Comparison of ENCODE assay signal across 8 mouse cellular contexts in genomic region chr5:31452886-31453410, GRCm38 (mm10). TPM values are rescaled to one million over a fixed set of nuclear protein-coding genes. Genes with fewer than 3 reads are reported as not detected.
DNase-seq lines count a peak whose midpoint lies in the region; ATAC-seq lines count a peak whose summit lies in the region.

No protein-coding gene starts in this region.

- peak overlapping the region; percentile 75 for H3K9ac ChIP-seq in intestine, embryonic 16.5 days (ENCODE audit: low read depth, low read length)
- H3K9ac ChIP-seq in neural tube, embryonic 14.5 days (replicated peaks; ENCODE audit: low read depth, low read length): peak overlapping the region; percentile 53

- 14% methylated on average over 7 of the region's 7 CpGs for WGBS in intestine, embryonic 16.5 days
- 18% methylated on average over 7 of the region's 7 CpGs for WGBS in neural tube, embryonic 14.5 days

- no peaks in the 10 kb centered on the region for H3K9me3 ChIP-seq in intestine, embryonic 16.5 days (ENCODE audit: control insufficient read depth, low read length)
- no peaks in the 10 kb centered on the region for H3K9me3 ChIP-seq in neural tube, embryonic 14.5 days (ENCODE audit: control insufficient read depth, low read length)

- no peaks in the 10 kb centered on the region for H3K27me3 ChIP-seq in intestine, embryonic 16.5 days (replicated peaks; ENCODE audit: control insufficient read depth, insufficient read depth, low read length)
- H3K27me3 ChIP-seq in neural tube, embryonic 14.5 days (ENCODE audit: control insufficient read depth, insufficient read depth, low read length): no peaks in the 10 kb centered on the region

- H3K4me3 ChIP-seq in intestine, embryonic 16.5 days (ENCODE audit: low read length): peak overlapping the region; percentile 58
- H3K4me3 ChIP-seq in neural tube, embryonic 14.5 days (ENCODE audit: low read depth, low read length): peak overlapping the region; percentile 45

- peak; percentile 14 for DNase-seq in adrenal gland, postnatal 14 days
- DNase-seq in adrenal gland, postnatal 25 days: no peak
- peak; percentile 16 for DNase-seq in thymus, postnatal 0 days (ENCODE audit: low spot score)
- DNase-seq in thymus, postnatal 10 days (ENCODE audit: low spot score in 2 of 2): no peak
- DNase-seq in cerebellum, adult 8-10 months: no peak
- no peak for DNase-seq in right cerebral cortex, postnatal 10 days (ENCODE audit: low spot score in 2 of 2)

- no peaks in the 10 kb centered on the region for H3K36me3 ChIP-seq in intestine, embryonic 16.5 days (ENCODE audit: control insufficient read depth, insufficient read depth, low read length)
- H3K36me3 ChIP-seq in neural tube, embryonic 14.5 days (ENCODE audit: control insufficient read depth, insufficient read depth, low read length): no peaks in the 10 kb centered on the region

- ATAC-seq in intestine, embryonic 16.5 days: no peak
- peak; percentile 22; the same call in 1 of the 2 replicates for ATAC-seq in neural tube, embryonic 14.5 days (ENCODE audit: low read depth)

- H3K27ac ChIP-seq in intestine, embryonic 16.5 days (ENCODE audit: low read length): no peak overlapping the region
- H3K27ac ChIP-seq in neural tube, embryonic 14.5 days (ENCODE audit: low read depth, low read length): no peak overlapping the region

- H3K4me2 ChIP-seq in intestine, embryonic 16.5 days (ENCODE audit: low read depth, low read length): peak overlapping the region; percentile 83
- H3K4me2 ChIP-seq in neural tube, embryonic 14.5 days (ENCODE audit: low read depth, low read length): peak overlapping the region; percentile 88

- H3K4me1 ChIP-seq in intestine, embryonic 16.5 days (ENCODE audit: control insufficient read depth, insufficient read depth, low read length): peaks cover 14% of the 10 kb centered on the region
- H3K4me1 ChIP-seq in neural tube, embryonic 14.5 days (ENCODE audit: control insufficient read depth, insufficient read depth, low read length): peaks cover 12% of the 10 kb centered on the region

RNA-seq across cellular contexts. Expression of gene Zfp512, which starts 0.7 kb away (rescaled TPM):
- total RNA-seq in adrenal gland, postnatal 14 days (2021): 20.1 and 23.2 TPM in 2 replicates
- total RNA-seq in adrenal gland, postnatal 25 days (2021): 25.4 and 29.5 TPM in 2 replicates
- polyA plus RNA-seq in thymus, postnatal 0 days (2015; fragmentation: Nextera tagmentation; extraction: Ambion mirVana): 33.2 and 43.4 TPM in 2 replicates
- polyA plus RNA-seq in intestine, embryonic 16.5 days (2015; fragmentation: Nextera tagmentation; extraction: Ambion mirVana): 28.9 and 31.2 TPM in 2 replicates
- 102 and 117 TPM in 2 replicates for polyA plus RNA-seq in neural tube, embryonic 14.5 days (2014; fragmentation: Nextera tagmentation; extraction: Ambion mirVana)

RNA-seq across cellular contexts. Expression of gene 4930548H24Rik, which starts 32.6 kb away (rescaled TPM):
- total RNA-seq in adrenal gland, postnatal 14 days (2021): 0.23 TPM in 1 of 2 replicates, not detected in the other
- not detected in 2 replicates for total RNA-seq in adrenal gland, postnatal 25 days (2021)
- polyA plus RNA-seq in thymus, postnatal 0 days (2015; fragmentation: Nextera tagmentation; extraction: Ambion mirVana): 0.09 and 0.16 TPM in 2 replicates
- 0.09 TPM in 1 of 2 replicates, not detected in the other for polyA plus RNA-seq in intestine, embryonic 16.5 days (2015; fragmentation: Nextera tagmentation; extraction: Ambion mirVana)
- not detected in 2 replicates for polyA plus RNA-seq in neural tube, embryonic 14.5 days (2014; fragmentation: Nextera tagmentation; extraction: Ambion mirVana)

RNA-seq across cellular contexts. Expression of gene Gpn1, which starts 41.6 kb away (rescaled TPM):
- 23.0 and 25.8 TPM in 2 replicates for total RNA-seq in adrenal gland, postnatal 14 days (2021)
- 20.5 and 30.4 TPM in 2 replicates for total RNA-seq in adrenal gland, postnatal 25 days (2021)
- polyA plus RNA-seq in thymus, postnatal 0 days (2015; fragmentation: Nextera tagmentation; extraction: Ambion mirVana): 35.4 and 35.6 TPM in 2 replicates
- polyA plus RNA-seq in intestine, embryonic 16.5 days (2015; fragmentation: Nextera tagmentation; extraction: Ambion mirVana): 43.5 and 53.3 TPM in 2 replicates
- 78.6 and 80.9 TPM in 2 replicates for polyA plus RNA-seq in neural tube, embryonic 14.5 days (2014; fragmentation: Nextera tagmentation; extraction: Ambion mirVana)

Comparison
In these comparisons a context has a peak if more than half of its experiments do, and no peak if none do; other contexts are left out.
1. DNase-seq: peak in adrenal gland, postnatal 14 days (single experiment) and thymus, postnatal 0 days (single experiment); none in adrenal gland, postnatal 25 days (single experiment), thymus, postnatal 10 days (0 of 2), cerebellum, adult 8-10 months (single experiment) and right cerebral cortex, postnatal 10 days (0 of 2).